Mouse (Mus musculus): Measurements from ENCODE around the gene Spin2-ps6. TPM values are rescaled to one million over a fixed set of nuclear protein-coding genes. Genes with fewer than 3 reads are reported as not detected.

Gene Spin2-ps6
- not detected in 2 replicates for polyA plus RNA-seq (2015; fragmentation: Nextera tagmentation; extraction: Ambion mirVana)

GRCm38 (mm10) chrX:33234569-33234968 is at the start of gene Spin2-ps6:
Gene Spin2-ps6, plus strand, starts transcription at chrX:33234869.

Other genes with a start within 250 kb of the Spin2-ps6 start
- gene Btbd35f12, start 78.5 kb downstream of the Spin2-ps6 start, polyA plus RNA-seq (2015; fragmentation: Nextera tagmentation; extraction: Ambion mirVana): not detected in 2 replicates